Mouse (Mus musculus) mesoderm, embryonic 11.5 days (tissue): ENCODE results near the gene Fbxl19.

Experiments used
- DNase-seq: peaks from one replicate; pipeline ENCODE4 v3.0.0-alpha.2; 2012; ENCODE audit warnings: low read depth, low spot score

Fbxl19 gene

GRCm38 (mm10) chr7:127801010-127801621 lies 56.8 kb downstream of the Fbxl19 start:
- no peak for DNase-seq

DNA sequence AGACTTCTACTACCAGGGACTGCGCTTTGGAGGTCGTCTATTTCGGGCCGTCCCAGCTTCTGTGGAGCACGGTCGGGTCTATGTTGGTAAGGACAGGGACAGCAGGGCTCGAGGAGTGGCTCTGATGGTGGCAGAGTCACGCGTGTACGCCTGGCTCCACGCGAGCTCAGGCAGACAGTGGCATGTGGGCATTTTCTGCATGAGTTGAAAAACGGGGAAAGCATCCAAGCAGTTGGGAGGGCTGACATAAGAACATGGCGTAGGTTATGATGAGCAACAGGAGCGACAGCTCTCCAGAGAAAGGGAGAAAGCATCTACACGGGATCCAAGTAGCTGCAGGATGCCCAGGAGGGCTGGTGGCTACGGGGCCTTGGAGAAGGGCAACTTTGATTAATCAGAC lies 58.0 kb downstream of the Fbxl19 start:
- DNase-seq: no peak

GRCm38 (mm10) chr7:127808821-127809220 lies 64.5 kb downstream of the Fbxl19 start:
- no peak for DNase-seq

- DNase-seq: no peak
These were observed 65.5 kb downstream of the Fbxl19 start for GRCm38 (mm10) chr7:127809846-127810245.

- DNase-seq: no peak
These were observed 66.3 kb downstream of the Fbxl19 start for GRCm38 (mm10) chr7:127810650-127811049.

DNA sequence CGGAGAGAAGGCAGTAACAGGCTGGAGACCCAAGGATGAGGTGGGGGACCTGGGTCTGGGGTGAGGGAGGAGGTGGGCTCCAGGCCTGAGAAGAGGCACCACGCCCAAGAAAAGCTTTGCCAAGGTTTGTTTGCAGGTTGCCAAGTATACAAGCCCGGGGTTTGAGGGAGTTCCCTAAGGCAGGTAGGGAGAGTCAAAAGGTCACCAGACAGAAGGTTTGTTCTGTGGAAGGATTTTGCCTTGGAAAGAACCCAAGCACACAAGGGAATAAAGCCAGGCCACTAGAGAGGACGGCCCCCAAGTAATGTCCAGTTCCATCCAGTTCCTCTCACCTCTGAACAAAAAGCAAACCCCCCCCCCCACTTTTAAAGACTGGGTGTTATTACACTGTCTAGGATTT lies 66.9 kb downstream of the Fbxl19 start:
- no peak for DNase-seq

GRCm38 (mm10) chr7:127812292-127812691 lies 67.9 kb downstream of the Fbxl19 start:
- no peak for DNase-seq

- no peak for DNase-seq
These were observed 69.5 kb downstream of the Fbxl19 start for GRCm38 (mm10) chr7:127813821-127814220.

DNA sequence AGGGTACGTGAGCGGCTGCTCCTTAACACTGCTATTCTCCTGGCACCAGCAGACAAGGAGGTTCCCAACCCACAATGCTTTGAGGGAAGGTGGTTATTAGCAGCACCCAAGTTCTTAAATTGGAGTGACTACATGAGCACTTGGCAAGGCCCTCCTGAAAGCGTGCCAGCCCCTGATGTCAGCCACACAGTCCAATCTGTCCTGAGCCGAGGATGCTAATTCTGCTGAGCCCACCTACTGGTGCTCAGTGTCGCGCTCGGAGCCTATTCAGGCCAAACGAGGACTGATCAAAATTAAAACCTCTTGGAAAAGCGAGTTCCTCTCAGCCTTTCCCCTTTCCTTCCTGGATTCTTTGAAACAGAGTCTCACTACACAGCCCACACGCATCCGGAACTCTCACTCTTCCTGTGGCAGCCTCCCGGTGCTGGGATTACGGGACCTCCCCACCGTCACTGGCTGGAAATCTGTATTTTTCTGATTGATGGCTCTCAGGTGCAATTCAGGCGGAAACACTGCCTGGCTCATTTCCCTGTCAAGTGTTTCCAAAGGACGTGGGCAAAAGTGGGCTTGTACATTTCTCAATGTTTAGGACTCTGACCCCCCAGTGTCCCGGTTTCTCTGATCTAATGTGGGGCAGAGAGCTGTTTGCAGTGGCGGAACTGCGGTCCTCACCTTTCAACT lies 70.0 kb downstream of the Fbxl19 start:
- DNase-seq: no peak

DNA sequence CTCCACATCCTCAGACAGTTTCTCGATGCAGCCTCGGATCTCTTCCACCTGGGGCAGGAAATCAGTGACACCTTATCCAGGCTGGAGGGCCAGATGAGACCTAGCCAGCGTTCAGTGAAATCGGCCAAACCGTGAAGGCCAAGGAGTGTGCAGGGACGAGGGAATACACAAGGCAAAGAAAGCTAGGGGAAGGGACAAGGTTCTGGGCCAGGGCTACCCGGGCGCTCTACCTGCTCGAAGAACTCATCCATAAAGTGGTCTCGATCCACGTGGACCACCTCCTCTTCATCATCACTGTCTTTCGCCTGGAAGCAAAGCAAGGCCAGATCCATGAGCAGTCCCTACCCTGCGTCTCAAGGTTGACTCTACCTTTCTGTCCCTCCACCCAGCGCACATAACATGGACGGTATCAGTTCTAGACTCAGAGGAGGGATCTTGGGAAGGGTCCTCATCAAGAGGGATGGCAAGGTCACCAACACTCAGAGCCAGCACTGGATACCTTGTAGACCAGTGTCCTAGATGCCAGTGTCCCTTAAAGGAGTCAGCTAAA lies 70.8 kb downstream of the Fbxl19 start:
- no peak for DNase-seq

GRCm38 (mm10) chr7:127815954-127816821 lies 71.8 kb downstream of the Fbxl19 start:
- DNase-seq: no peak

DNA sequence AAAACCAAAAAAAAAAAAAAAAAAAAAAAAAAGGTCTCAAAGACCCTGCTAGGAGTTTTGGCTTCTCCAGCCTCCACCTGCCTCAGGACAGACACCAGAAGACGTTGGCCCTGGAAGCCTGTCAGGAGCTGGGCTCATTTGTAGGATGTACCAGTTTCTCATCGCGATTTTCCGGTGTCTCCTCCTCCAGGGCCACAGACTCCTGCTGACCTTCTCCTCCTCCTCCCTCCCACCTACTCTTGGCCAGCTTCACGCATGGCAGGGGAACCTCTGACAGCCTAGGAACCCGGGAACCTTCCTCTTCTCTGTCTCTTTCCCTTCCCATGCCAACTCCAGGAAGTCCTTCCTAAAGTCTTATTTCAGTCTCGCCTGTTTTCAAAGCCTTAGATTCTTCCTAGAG lies 72.7 kb downstream of the Fbxl19 start:
- DNase-seq: no peak

DNA sequence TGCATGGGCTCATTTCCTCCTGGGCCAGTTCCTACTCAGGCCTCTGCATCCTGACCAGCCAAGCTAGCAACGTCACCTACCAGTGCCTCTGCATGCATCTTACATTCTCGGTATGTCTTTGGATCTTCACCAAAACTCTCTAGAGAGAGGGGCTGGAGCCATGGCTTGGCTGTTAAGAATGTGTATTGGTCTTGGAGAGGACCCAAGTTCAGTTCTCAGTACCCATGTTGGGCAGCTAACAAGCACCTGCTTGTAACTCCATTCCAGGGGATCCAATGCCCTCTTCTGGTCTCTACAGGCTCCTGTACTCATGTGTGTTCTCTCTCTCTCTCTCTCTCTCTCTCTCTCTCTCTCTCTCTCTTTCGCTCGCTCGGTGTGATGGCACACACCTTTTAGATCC lies 73.4 kb downstream of the Fbxl19 start:
- DNase-seq: no peak
